Mouse (Mus musculus): ENCODE data around the gene Ptger3.

DNA sequence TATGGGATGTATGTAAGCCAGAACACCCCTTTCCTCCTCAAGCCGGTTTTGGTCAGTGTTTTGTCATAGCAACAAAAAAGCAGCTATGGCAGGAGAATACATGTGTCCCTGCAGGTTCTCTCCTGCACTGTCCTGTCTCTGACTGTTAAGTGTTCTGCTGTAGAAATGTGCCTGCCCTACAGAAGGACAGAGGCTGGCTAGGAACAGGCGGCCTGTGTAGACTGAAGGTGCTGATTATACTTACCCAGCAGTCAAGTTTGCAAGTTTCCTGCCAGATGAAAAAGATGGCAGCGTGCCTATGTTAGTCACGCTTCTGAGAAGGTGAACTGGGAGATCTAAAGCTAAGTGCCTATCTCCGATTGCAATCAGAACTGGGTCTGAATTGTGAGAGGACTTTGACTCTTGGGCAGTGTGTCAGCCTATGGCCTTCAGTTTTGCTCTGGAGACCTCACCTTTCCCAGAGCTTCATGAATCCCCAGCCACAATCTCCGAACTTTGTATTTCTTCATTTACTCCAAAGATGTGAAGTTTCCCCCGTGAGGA lies 31.2 kb downstream of the Ptger3 start:
- TF ChIP-seq CTCF (IDR thresholded peaks at IDR 0.05; ENCODE audit: control insufficient read depth, insufficient read depth, insufficient replicate concordance, low read depth, low read length), result no peak
- TF ChIP-seq POLR2A (IDR thresholded peaks at IDR 0.05; ENCODE audit: control insufficient read depth, low read depth, low read length), result no peak

Data from testis, adult 2 months (tissue).